Mouse (Mus musculus) liver, adult 2 months (tissue): Measurements from ENCODE around the gene Rps6kb1. TPM values are rescaled to one million over a fixed set of nuclear protein-coding genes. Genes with fewer than 3 reads are reported as not detected.
"Not testable (repeated sequence)": the region's sequence is repeated elsewhere in the genome, so short reads cannot be mapped to it uniquely, and the experiment has no call there.

Experiments
- DNase-seq: peaks from one replicate; pipeline ENCODE4 v3.0.0-alpha.2; 2011; ENCODE audit warnings: low read depth, low spot score; ENCODE audit errors: extremely low read depth
- H3K27ac ChIP-seq: fragments of 200-500 bp; replicated peaks from 2 replicates; pipeline ENCODE4 v1.5.1; 2012; ENCODE audit warnings: low read depth, mild to moderate bottlenecking, control low read depth, inconsistent platforms, low read length; ENCODE audit not compliant: insufficient read depth
- H3K27me3 ChIP-seq: fragments of 200-500 bp; 2 replicates; pipeline ENCODE4 v1.6.1; 2012; ENCODE audit warnings: mild to moderate bottlenecking, moderate library complexity, low read length, inconsistent platforms; ENCODE audit not compliant: control insufficient read depth, insufficient read depth
- H3K36me3 ChIP-seq: fragments of 200-500 bp; 2 replicates; pipeline ENCODE4 v1.6.1; 2012; ENCODE audit warnings: low read length, inconsistent platforms; ENCODE audit not compliant: control insufficient read depth, insufficient read depth
- H3K4me1 ChIP-seq: fragments of 200-500 bp; 2 replicates; pipeline ENCODE4 v1.6.1; 2011; ENCODE audit warnings: low read length; ENCODE audit not compliant: control insufficient read depth, insufficient read depth
- H3K4me3 ChIP-seq: fragments of 200-500 bp; 2 replicates; pipeline ENCODE4 v1.5.1; 2011; ENCODE audit warnings: low read depth, mild to moderate bottlenecking, control low read depth, low read length, moderate library complexity; ENCODE audit not compliant: insufficient read depth
- H3K79me2 ChIP-seq: fragments of 200-500 bp; 2 replicates; pipeline ENCODE4 v1.6.1; 2012; ENCODE audit warnings: inconsistent platforms, mild to moderate bottlenecking, low read length, moderate library complexity; ENCODE audit not compliant: control insufficient read depth, insufficient read depth
- H3K9ac ChIP-seq: fragments of 200-500 bp; 2 replicates; pipeline ENCODE4 v1.6.1; 2012; ENCODE audit warnings: low read depth, mild to moderate bottlenecking, control low read depth, inconsistent platforms, low read length
- CTCF ChIP-seq: fragments of 200-500 bp; IDR thresholded peaks from 2 replicates; pipeline ENCODE4 v1.5.1; 2011; ENCODE audit warnings: low read depth, low read length, control low read depth
- POLR2A ChIP-seq: fragments of 200-500 bp; IDR thresholded peaks from 2 replicates; pipeline ENCODE4 v1.6.1; 2011; ENCODE audit warnings: low read length, control low read depth; ENCODE audit not compliant: insufficient read depth; ENCODE audit errors: extremely low read depth
- WGBS: fragments of 180-500 bp; shearing (Covaris S2); methylation state at CpG from one replicate; pipeline ENCODE4 v1.1.7; 2018; 5-methylcytosine and 5-hydroxymethylcytosine counted together
- polyA plus RNA-seq: library from polyadenylated mRNA; depleted of rRNA; stranded (reverse); fragments of >200 nt; gene quantifications from 2 replicates; pipeline ENCODE4 v1.2.3, GENCODE M21; 2012
- total RNA-seq: library from RNA; depleted of rRNA; stranded (reverse); fragments of >200 nt; gene quantifications from 2 replicates; pipeline ENCODE4 v1.2.3, GENCODE M21; 2014

Gene Rps6kb1
- total and polyA plus RNA-seq, 2 experiments, result 6.3 to 14.4 TPM

DNA sequence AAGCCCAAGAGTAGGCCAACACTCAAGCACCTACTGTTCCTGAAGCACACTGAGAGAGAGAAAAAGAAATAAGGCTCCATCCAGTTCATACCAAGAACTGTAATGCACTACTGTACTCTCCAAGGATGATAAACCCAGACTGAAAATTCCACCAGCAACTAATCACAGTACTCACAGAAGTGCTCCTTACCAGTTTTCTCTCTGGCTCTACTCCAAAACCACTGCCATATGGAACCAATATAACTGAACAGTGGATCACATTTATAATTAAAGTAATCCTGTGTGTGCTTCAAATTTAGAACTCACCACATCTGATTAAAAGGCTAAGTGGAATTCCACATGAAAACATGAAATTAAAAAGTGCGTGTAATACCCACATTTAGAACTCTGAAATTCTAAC is 1.8 kb downstream of the Rps6kb1 start:
- H3K79me2 ChIP-seq, result peaks cover 21% of the 10 kb centered on the region
- no peak for DNase-seq
- 84% methylated on average over 1 of the region's 1 CpGs for WGBS
- TF ChIP-seq POLR2A, result no peak
- TF ChIP-seq CTCF, result no peak
- H3K4me1 ChIP-seq, result peaks cover 8% of the 10 kb centered on the region; the same call in 1 of the 2 replicates
- no peak overlapping the region for H3K9ac ChIP-seq
- H3K4me3 ChIP-seq, result no peak overlapping the region
- no peak overlapping the region for H3K27ac ChIP-seq
- no peaks in the 10 kb centered on the region for H3K36me3 ChIP-seq
- H3K27me3 ChIP-seq, result no peaks in the 10 kb centered on the region

DNA sequence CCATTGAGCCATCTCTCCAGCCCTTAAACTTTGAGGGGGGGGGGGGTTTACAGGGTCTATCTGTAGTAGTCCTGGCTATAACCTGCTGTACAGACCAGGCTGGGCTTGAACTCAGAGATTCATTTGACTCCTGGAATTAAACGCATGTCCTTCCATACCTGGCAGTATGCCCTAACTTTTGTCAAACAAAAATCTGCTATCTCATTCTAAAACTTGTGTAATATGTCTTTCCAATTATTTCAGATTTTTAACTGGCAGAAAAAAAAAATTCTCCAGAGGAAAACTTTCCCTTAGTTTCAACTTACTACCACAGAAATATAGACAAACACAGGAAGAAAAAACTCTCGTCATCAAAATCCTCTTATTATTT is 4.1 kb downstream of the Rps6kb1 start:
- Histone ChIP-seq H3K27ac (peak overlapping the region; percentile 60; the same call in 1 of the 2 replicates), H3K36me3 (no peaks in the 10 kb centered on the region), H3K4me3 (no peak overlapping the region), H3K9ac (no peak overlapping the region), H3K4me1 (peaks cover 6% of the 10 kb centered on the region; the same call in 1 of the 2 replicates), H3K79me2 (peaks cover 30% of the 10 kb centered on the region), H3K27me3 (no peaks in the 10 kb centered on the region)
- TF ChIP-seq CTCF (no peak), POLR2A (no peak)
- peak; percentile 53 for DNase-seq
- 37% methylated on average over 2 of the region's 2 CpGs for WGBS

DNA sequence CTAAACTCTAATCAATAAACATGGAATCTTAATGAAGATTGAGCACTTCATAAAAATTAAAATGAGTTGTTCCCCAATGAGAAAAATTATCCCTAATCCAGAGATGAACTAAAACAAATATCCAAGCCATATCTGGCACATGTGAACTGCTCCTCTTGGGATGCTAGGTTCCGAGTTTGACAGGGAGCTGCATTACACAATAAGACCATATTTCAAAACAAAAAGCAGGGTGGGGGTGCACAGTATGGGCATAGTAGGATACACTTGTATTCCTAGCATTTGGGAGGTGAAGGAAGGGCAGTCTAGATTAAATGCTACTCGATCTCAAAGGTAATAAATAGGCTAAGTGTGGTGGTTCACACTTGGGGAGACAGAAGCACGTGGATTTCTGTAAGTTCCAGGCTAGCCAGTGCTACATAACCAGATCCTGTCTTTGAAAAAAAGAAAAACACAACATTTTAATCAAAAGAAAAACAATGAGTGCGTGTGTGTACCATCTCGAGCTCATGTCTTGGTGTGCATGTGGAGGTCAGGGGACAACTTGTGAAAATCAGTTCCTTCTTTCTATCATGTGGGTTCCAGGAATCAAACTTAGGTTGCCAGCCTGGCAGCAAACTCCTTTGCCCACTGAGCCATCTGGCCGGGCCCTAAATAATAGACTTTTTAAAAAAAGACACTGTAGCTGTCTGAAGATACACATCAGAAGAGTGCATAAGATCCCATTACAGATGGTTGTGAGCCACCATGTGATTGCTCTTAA is 4.7 kb downstream of the Rps6kb1 start:
- WGBS, result 47% methylated on average over 6 of the region's 6 CpGs
- no peak overlapping the region for H3K4me3 ChIP-seq

DNA sequence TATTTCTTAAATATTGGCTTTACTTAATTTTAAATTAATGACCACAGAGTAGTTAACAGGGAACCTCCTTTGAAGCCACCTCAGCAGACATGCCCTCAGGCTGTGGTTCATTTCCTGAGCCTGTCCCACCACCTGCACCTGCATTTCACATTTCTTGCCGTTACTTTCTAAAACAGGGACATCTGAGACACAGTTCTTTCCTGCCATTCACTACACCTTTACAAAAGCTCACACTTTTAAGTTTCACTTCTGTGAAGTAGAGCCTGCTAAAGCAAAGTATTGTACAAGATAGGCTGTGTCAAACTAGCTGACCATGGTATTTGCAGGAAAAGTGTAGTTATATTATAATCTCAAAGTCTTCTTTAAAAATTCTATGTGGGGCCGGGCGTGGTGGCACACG is 5.8 kb downstream of the Rps6kb1 start:
- DNase-seq, result no peak
- H3K9ac ChIP-seq, result no peak overlapping the region
- H3K27me3 ChIP-seq, result no peaks in the 10 kb centered on the region
- TF ChIP-seq POLR2A (no peak), CTCF (no peak)
- H3K27ac ChIP-seq, result no peak overlapping the region
- no peak overlapping the region for H3K4me3 ChIP-seq
- H3K79me2 ChIP-seq, result peaks cover 26% of the 10 kb centered on the region
- peaks cover 8% of the 10 kb centered on the region; the same call in 1 of the 2 replicates for H3K4me1 ChIP-seq
- 92% methylated on average over 4 of the region's 4 CpGs for WGBS
- peaks cover 2% of the 10 kb centered on the region; the same call in 1 of the 2 replicates for H3K36me3 ChIP-seq

More for the DNA sequence above, 4.7 kb downstream of the Rps6kb1 start:
- Histone ChIP-seq H3K27me3 (no peaks in the 10 kb centered on the region), H3K4me1 (peaks cover 6% of the 10 kb centered on the region; the same call in 1 of the 2 replicates), H3K27ac (peak overlapping the region; percentile 60; the same call in 1 of the 2 replicates), H3K9ac (0 out of 2 replicates have a peak overlapping the region, but pooled peaks have one; percentile 22), H3K79me2 (peaks cover 30% of the 10 kb centered on the region), H3K36me3 (no peaks in the 10 kb centered on the region)
- peak; percentile 58 for DNase-seq
- TF ChIP-seq POLR2A (no peak), CTCF (no peak)

DNA sequence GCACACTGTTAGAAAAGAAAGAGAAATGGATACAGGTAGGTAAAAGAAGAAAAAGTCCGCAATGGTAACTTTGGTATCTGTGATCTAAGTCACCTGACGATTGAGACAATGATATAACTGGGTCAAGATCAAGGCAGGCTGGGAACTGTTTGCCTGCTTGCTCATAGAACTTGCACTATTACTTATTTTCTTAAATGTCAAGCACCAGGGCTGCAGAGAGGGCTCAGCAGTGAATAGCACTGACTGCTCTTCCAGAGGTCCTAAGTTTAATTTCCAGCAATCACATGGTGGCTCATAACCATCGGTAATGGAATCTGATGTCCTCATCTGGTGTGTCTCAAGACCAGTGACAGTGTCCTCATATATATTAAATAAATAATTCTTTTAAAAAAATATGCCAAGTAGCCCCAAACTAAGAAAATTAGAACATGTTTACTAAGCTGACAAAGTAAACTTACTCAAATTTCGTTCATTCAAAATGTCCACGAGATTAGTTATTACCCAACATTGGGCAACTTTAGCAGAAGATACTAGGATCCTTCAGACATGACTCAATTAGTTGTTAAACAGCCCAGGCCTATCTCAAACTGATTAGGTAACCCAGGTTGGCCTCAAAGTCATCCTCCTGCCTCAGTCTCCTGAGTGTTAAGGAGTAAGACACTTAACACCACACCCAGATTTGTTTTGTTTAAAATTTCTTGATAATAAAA is 10.2 kb downstream of the Rps6kb1 start:
- peak; percentile 68 for DNase-seq
- TF ChIP-seq CTCF, result no peak
- TF ChIP-seq POLR2A, result no peak
- Histone ChIP-seq H3K36me3 (peaks cover 29% of the 10 kb centered on the region), H3K27ac (no peak overlapping the region), H3K4me3 (no peak overlapping the region), H3K9ac (no peak overlapping the region), H3K27me3 (no peaks in the 10 kb centered on the region), H3K79me2 (peaks cover 16% of the 10 kb centered on the region; the same call in 1 of the 2 replicates), H3K4me1 (peaks cover 2% of the 10 kb centered on the region; the same call in 1 of the 2 replicates)
- 52% methylated on average over 5 of the region's 5 CpGs for WGBS

DNA sequence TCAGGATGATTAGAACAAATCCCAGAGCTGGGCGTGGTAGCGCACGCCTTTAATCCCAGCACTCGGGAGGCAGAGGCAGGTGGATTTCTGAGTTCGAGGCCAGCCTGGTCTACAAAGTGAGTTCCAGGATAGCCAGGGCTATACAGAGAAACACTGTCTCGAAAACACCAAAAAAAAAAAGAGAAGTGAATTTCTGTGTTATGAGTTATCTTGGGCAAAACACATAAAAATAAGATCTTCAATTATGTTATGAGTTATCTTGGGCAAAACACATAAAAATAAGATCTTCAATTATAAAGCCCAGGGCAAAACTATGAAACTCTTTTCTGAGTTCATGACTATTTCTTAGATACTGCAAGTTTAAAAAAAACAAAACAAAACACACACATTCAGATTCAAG is 11.3 kb downstream of the Rps6kb1 start:
- WGBS, result 92% methylated on average over 6 of the region's 6 CpGs
- H3K27me3 ChIP-seq, H3K4me1 ChIP-seq, DNase-seq, H3K27ac ChIP-seq, H3K4me3 ChIP-seq, H3K9ac ChIP-seq: not testable (repeated sequence)
- Histone ChIP-seq H3K36me3 (peaks cover 34% of the 10 kb centered on the region), H3K79me2 (peaks cover 13% of the 10 kb centered on the region; the same call in 1 of the 2 replicates)
